Mouse (Mus musculus) CH12.LX (cell line): ENCODE measurements at regions not wholly inside any gene's neighbourhood (a gene's known extent, or its start where the extent isn't known, plus 50 kb on each side); places are given as distances from the start of the nearest gene placed in this dataset.
"Not testable (repeated sequence)": the region's sequence is repeated elsewhere in the genome, so short reads cannot be mapped to it uniquely, and the experiment has no call there.

Source experiments
- DNase-seq: peaks from one replicate; pipeline ENCODE4 v3.0.0-alpha.2; 2013; ENCODE audit errors: extremely low read depth
- H3K27ac ChIP-seq: 2 replicates; pipeline ENCODE4 v1.5.1; 2012; ENCODE audit warnings: low read depth, mild to moderate bottlenecking, control low read depth, moderate library complexity; ENCODE audit not compliant: insufficient read depth
- H3K27me3 ChIP-seq: replicated peaks from 2 replicates; pipeline ENCODE3; 2012; ENCODE audit warnings: inconsistent platforms
- H3K36me3 ChIP-seq, 2 experiments: replicated peaks in 1 of 2; 2 replicates each; pipeline versions ENCODE3 to v1.6.1; 2012; ENCODE audit warnings: inconsistent platforms in 1 of 2, low read length in 1 of 2, mild to moderate bottlenecking in 1 of 2, mixed read lengths in 1 of 2, moderate library complexity in 1 of 2; ENCODE audit not compliant: control insufficient read depth in 1 of 2, insufficient read depth in 1 of 2
- H3K4me1 ChIP-seq, 2 experiments: 2 replicates each; pipeline ENCODE4 v1.6.1; 2012; ENCODE audit warnings: inconsistent platforms in 1 of 2, moderate library complexity in 1 of 2; ENCODE audit not compliant: insufficient read depth in 2 of 2, control insufficient read depth in 1 of 2
- H3K4me2 ChIP-seq: 2 replicates; pipeline ENCODE4 v1.6.1; 2012; ENCODE audit warnings: low read depth, mild to moderate bottlenecking, control low read depth; ENCODE audit not compliant: poor library complexity, insufficient read depth, severe bottlenecking
- H3K4me3 ChIP-seq, 3 experiments: fragments of 150-350 bp in 1 of 3; sonication (generic) in 1 of 3; replicated peaks in 1 of 3; 2 replicates each; pipeline versions ENCODE3 to v1.5.1; 2011 to 2012; ENCODE audit warnings: low read depth in 2 of 3, low read length in 2 of 3, mild to moderate bottlenecking in 2 of 3, moderate library complexity in 2 of 3, control low read depth in 1 of 3, improper control_type of control experiment in 1 of 3, inconsistent platforms in 1 of 3, mixed read lengths in 1 of 3; ENCODE audit not compliant: poor library complexity in 1 of 3
- H3K79me2 ChIP-seq: replicated peaks from 2 replicates; pipeline ENCODE4 v1.6.1; 2012; ENCODE audit warnings: mild to moderate bottlenecking, moderate library complexity; ENCODE audit not compliant: control insufficient read depth, poor library complexity, insufficient read depth, severe bottlenecking; ENCODE audit errors: extremely low read depth
- H3K9ac ChIP-seq: 2 replicates; pipeline ENCODE4 v1.6.1; 2012; ENCODE audit warnings: low read depth, mild to moderate bottlenecking, control low read depth, moderate library complexity; ENCODE audit not compliant: insufficient read depth
- H3K9me3 ChIP-seq: replicated peaks from 2 replicates; pipeline ENCODE3; 2012; ENCODE audit warnings: low read length, inconsistent platforms, mixed read lengths
- CHD2 ChIP-seq: IDR thresholded peaks from 2 replicates; pipeline ENCODE4 v1.6.1; 2011; ENCODE audit warnings: low read length, improper control_type of control experiment
- E2F4 ChIP-seq: IDR thresholded peaks from 2 replicates; pipeline ENCODE4 v1.6.1; 2011; ENCODE audit warnings: low read depth, low read length, improper control_type of control experiment; ENCODE audit not compliant: insufficient replicate concordance
- ELF1 ChIP-seq: IDR thresholded peaks from 2 replicates; pipeline ENCODE4 v1.6.1; 2014; ENCODE audit warnings: low read depth, mild to moderate bottlenecking, inconsistent platforms, low read length, improper control_type of control experiment
- EP300 ChIP-seq: IDR thresholded peaks from 2 replicates; pipeline ENCODE4 v1.6.1; 2011; ENCODE audit warnings: low read length, improper control_type of control experiment
- GABPA ChIP-seq: IDR thresholded peaks from 2 replicates; pipeline ENCODE4 v1.6.1; 2012; ENCODE audit warnings: low read depth, low read length, improper control_type of control experiment, inconsistent platforms; ENCODE audit not compliant: insufficient replicate concordance
- HCFC1 ChIP-seq: IDR thresholded peaks from 2 replicates; pipeline ENCODE4 v1.6.1; 2012; ENCODE audit warnings: low read depth, mild to moderate bottlenecking, inconsistent platforms, low read length, improper control_type of control experiment
- IRF4 ChIP-seq: IDR thresholded peaks from 2 replicates; pipeline ENCODE4 v1.6.1; 2014; ENCODE audit warnings: low read depth, mild to moderate bottlenecking, inconsistent platforms, low read length, improper control_type of control experiment
- KAT2A ChIP-seq: IDR thresholded peaks from 2 replicates; pipeline ENCODE4 v1.6.1; 2012; ENCODE audit warnings: low read length, improper control_type of control experiment, inconsistent platforms; ENCODE audit not compliant: insufficient replicate concordance
- MAZ ChIP-seq: IDR thresholded peaks from 2 replicates; pipeline ENCODE4 v1.6.1; 2012; ENCODE audit warnings: low read depth, mild to moderate bottlenecking, inconsistent platforms, low read length, improper control_type of control experiment, moderate library complexity
- PAX5 ChIP-seq: IDR thresholded peaks from 2 replicates; pipeline ENCODE4 v1.6.1; 2012; ENCODE audit warnings: low read length, inconsistent platforms, mixed read lengths
- POLR2A ChIP-seq: IDR thresholded peaks from 2 replicates; pipeline ENCODE4 v1.6.1; 2011; ENCODE audit warnings: low read depth, mild to moderate bottlenecking, improper control_type of control experiment, low read length
- RAD21 ChIP-seq: IDR thresholded peaks from 2 replicates; pipeline ENCODE4 v1.6.1; 2011; ENCODE audit warnings: low read depth, mild to moderate bottlenecking, low read length, improper control_type of control experiment, moderate library complexity
- SIN3A ChIP-seq: IDR thresholded peaks from 2 replicates; pipeline ENCODE4 v1.6.1; 2012; ENCODE audit warnings: low read length, improper control_type of control experiment, inconsistent platforms
- SMC3 ChIP-seq: IDR thresholded peaks from 2 replicates; pipeline ENCODE4 v1.6.1; 2011; ENCODE audit warnings: low read depth, low read length, improper control_type of control experiment
- TCF12 ChIP-seq: IDR thresholded peaks from 2 replicates; pipeline ENCODE4 v1.6.1; 2014; ENCODE audit warnings: low read depth, mild to moderate bottlenecking, inconsistent platforms, low read length, improper control_type of control experiment
- ZC3H11A ChIP-seq: IDR thresholded peaks from 2 replicates; pipeline ENCODE4 v1.6.1; 2012; ENCODE audit warnings: low read depth, mild to moderate bottlenecking, inconsistent platforms, low read length, improper control_type of control experiment
- ZMIZ1 ChIP-seq: IDR thresholded peaks from 2 replicates; pipeline ENCODE4 v1.6.1; 2012; ENCODE audit warnings: low read depth, mild to moderate bottlenecking, inconsistent platforms, low read length, improper control_type of control experiment
- ZNF384 ChIP-seq: IDR thresholded peaks from 2 replicates; pipeline ENCODE4 v1.6.1; 2012; ENCODE audit warnings: low read depth, low read length, improper control_type of control experiment, inconsistent platforms
- dilution Hi-C: fragments of 300-500 bp; cut with MboI; formaldehyde crosslinking; loops from 2 replicates; pipeline ENCODE4 v1.14.3; 2020; ENCODE audit warnings: low sequenced_read_pairs; ENCODE audit not compliant: extremely low pct_unique_long_range_greater_than_20kb, extremely low pct_ligation_motif_present
- in situ Hi-C: fragments of 300-500 bp; cut with MboI; formaldehyde crosslinking; loops from 3 replicates; pipeline ENCODE4 v1.14.3; 2019; ENCODE audit warnings: low sequenced_read_pairs, low pct_ligation_motif_present, low pct_unique_long_range_greater_than_20kb, mixed read lengths

DNA sequence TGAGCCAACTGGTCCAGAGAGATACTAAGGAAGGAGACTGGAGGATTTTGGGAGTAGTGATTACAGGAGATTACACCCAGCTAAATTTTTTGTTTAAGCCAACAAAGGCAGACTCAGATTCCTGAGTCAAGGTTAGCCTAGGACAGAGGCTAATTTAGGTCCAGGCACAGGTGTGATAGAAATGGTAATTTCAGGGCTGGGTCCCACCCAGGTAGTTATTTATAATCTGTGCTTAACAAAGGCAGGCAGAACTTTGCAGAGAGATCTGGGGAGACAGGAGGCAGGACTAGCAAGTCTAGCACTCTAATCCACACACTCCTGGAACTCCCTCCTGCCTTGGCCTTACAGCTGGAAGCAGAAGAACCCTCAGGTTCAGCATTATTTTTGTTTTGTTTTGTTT, 172.4 kb downstream of the Iqub start:
- no peak overlapping the region for H3K4me2 ChIP-seq
- H3K4me1 ChIP-seq = peaks cover 0 to 3% of the 10 kb centered on the region in 2 experiments; a peak in 1 of 4 replicates
- in situ Hi-C loops = no loop called here
- H3K9me3 ChIP-seq = no peaks in the 10 kb centered on the region
- TF ChIP-seq KAT2A (no peak), EP300 (no peak), RAD21 (no peak), HCFC1 (no peak), SMC3 (no peak), ZMIZ1 (no peak), TCF12 (no peak), PAX5 (no peak), IRF4 (no peak), E2F4 (no peak), SIN3A (no peak), POLR2A (no peak), MAZ (no peak), ELF1 (no peak), CHD2 (no peak), GABPA (no peak)
- H3K27ac ChIP-seq = no peak overlapping the region
- no peak overlapping the region for H3K9ac ChIP-seq
- dilution Hi-C loops = no loop called here
- H3K79me2 ChIP-seq = no peaks in the 10 kb centered on the region
- H3K4me3 ChIP-seq = no peak overlapping the region
- no peaks in the 10 kb centered on the region for H3K27me3 ChIP-seq
- no peaks in the 10 kb centered on the region for H3K36me3 ChIP-seq
- no peak for DNase-seq

DNA sequence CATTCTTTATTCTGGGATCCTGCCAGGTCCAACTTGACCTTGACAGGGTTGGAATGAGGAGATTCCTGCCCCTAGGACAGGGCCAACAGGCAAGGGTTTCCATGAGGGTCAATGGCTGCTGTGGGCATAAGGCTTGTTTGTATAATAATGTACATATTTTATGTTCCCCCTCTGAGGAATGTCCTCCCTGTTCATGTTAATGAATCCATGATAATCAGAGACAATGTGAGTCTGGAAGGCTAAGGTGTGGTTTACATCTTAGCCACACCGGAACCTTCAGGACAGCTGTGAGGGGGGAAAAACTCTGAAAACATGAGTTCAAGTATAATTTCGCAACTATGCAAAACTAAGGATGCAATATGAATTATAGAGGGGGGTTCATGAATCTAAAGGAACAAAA, 172.8 kb downstream of the Iqub start:
- no peak overlapping the region for H3K9ac ChIP-seq
- peaks cover 0 to 3% of the 10 kb centered on the region in 2 experiments; a peak in 1 of 4 replicates for H3K4me1 ChIP-seq
- dilution Hi-C loops (no loop called here), in situ Hi-C loops (no loop called here)
- H3K4me3 ChIP-seq = no peak overlapping the region
- H3K36me3 ChIP-seq = no peaks in the 10 kb centered on the region
- H3K79me2 ChIP-seq = no peaks in the 10 kb centered on the region
- no peak for DNase-seq
- H3K9me3 ChIP-seq = no peaks in the 10 kb centered on the region
- no peaks in the 10 kb centered on the region for H3K27me3 ChIP-seq
- H3K27ac ChIP-seq = no peak overlapping the region
- no peak overlapping the region for H3K4me2 ChIP-seq
- TF ChIP-seq HCFC1 = no peak
- no peak for TF ChIP-seq POLR2A
- TF ChIP-seq ZNF384 = no peak
- no peak for TF ChIP-seq EP300
- TF ChIP-seq SMC3 = no peak
- TF ChIP-seq ZC3H11A = no peak

DNA sequence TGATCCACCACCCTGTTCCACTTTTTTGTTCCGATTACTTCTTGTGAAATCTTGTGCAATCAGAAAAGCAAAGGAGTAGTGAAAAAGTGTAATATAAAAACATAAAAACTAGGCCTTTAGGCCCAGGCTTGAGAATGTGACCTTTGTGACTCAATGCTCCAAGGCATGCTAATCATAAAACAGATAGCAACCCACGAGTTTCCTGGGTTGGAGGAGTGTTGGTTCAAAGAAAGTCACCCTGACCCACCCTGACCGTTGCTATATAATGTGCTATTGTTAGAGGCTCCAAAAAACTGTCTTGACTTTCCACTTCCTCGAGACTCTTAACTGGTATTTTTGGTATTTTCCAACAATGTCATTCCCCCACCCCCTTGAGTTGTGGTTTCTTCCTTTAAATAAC, 172.2 kb upstream of the Slc13a1 start:
- H3K9me3 ChIP-seq, dilution Hi-C loops, H3K27ac ChIP-seq, DNase-seq, H3K9ac ChIP-seq, H3K27me3 ChIP-seq, H3K4me1 ChIP-seq, H3K79me2 ChIP-seq, H3K36me3 ChIP-seq, H3K4me3 ChIP-seq, H3K4me2 ChIP-seq, in situ Hi-C loops: not testable (repeated sequence)
